Mouse (Mus musculus): ENCODE results near the gene Cdipt. TPM values are rescaled to one million over a fixed set of nuclear protein-coding genes. Genes with fewer than 3 reads are reported as not detected.
A peak's percentile ranks its signal among the peaks of the same experiment; 100 is the strongest.

Gene Cdipt
- polyA plus RNA-seq, 1 experiment from 2014 or later: 67.4 TPM

GRCm38 (mm10) chr7:127004122-127004875 is 28.6 kb downstream of the Cdipt start:
- Histone ChIP-seq H3K36me3 (ENCODE audit: control insufficient read depth, insufficient read depth, low read length) (no peaks in the 10 kb centered on the region), H3K4me1 (ENCODE audit: control insufficient read depth, insufficient read depth, low read length) (no peaks in the 10 kb centered on the region), H3K4me3 (ENCODE audit: low read depth, low read length) (no peak overlapping the region), H3K27ac (ENCODE audit: low read depth, low read length) (no peak overlapping the region), H3K9ac (ENCODE audit: low read length) (no peak overlapping the region), H3K9me3 (ENCODE audit: control insufficient read depth, low read length) (no peaks in the 10 kb centered on the region), H3K4me2 (no peak overlapping the region), H3K27me3 (ENCODE audit: control insufficient read depth, insufficient read depth, low read length) (no peaks in the 10 kb centered on the region)
- no peak for DNase-seq (ENCODE audit: low spot score, missing footprints)
- no peak for ATAC-seq (ENCODE audit: low FRiP score)
- WGBS: 92% methylated on average over 4 of the region's 4 CpGs

- no peaks in the 10 kb centered on the region for H3K27me3 ChIP-seq (ENCODE audit: control insufficient read depth, insufficient read depth, low read length)
- WGBS: 83% methylated on average over 6 of the region's 6 CpGs
- no peak for ATAC-seq (ENCODE audit: low FRiP score)
- no peak overlapping the region for H3K27ac ChIP-seq (ENCODE audit: low read depth, low read length)
- no peak for DNase-seq (ENCODE audit: low spot score, missing footprints)
- no peaks in the 10 kb centered on the region for H3K4me1 ChIP-seq (ENCODE audit: control insufficient read depth, insufficient read depth, low read length)
- no peaks in the 10 kb centered on the region for H3K36me3 ChIP-seq (ENCODE audit: control insufficient read depth, insufficient read depth, low read length)
- H3K4me3 ChIP-seq (ENCODE audit: low read depth, low read length): no peak overlapping the region
- H3K9ac ChIP-seq (ENCODE audit: low read length): no peak overlapping the region
- no peaks in the 10 kb centered on the region for H3K9me3 ChIP-seq (ENCODE audit: control insufficient read depth, low read length)
- no peak overlapping the region for H3K4me2 ChIP-seq
Observed at GRCm38 (mm10) chr7:127007313-127008024, 31.8 kb downstream of the Cdipt start.

GRCm38 (mm10) chr7:127008239-127009019 is 32.7 kb downstream of the Cdipt start:
- DNase-seq (ENCODE audit: low spot score, missing footprints) (no peak), ATAC-seq (ENCODE audit: low FRiP score) (peak; percentile 70)
- 69% methylated on average over 9 of the region's 9 CpGs for WGBS
- Histone ChIP-seq H3K27ac (ENCODE audit: low read depth, low read length) (peak overlapping the region; percentile 56), H3K4me1 (ENCODE audit: control insufficient read depth, insufficient read depth, low read length) (no peaks in the 10 kb centered on the region), H3K9ac (ENCODE audit: low read length) (no peak overlapping the region), H3K27me3 (ENCODE audit: control insufficient read depth, insufficient read depth, low read length) (no peaks in the 10 kb centered on the region), H3K9me3 (ENCODE audit: control insufficient read depth, low read length) (no peaks in the 10 kb centered on the region), H3K4me2 (no peak overlapping the region), H3K36me3 (ENCODE audit: control insufficient read depth, insufficient read depth, low read length) (no peaks in the 10 kb centered on the region), H3K4me3 (ENCODE audit: low read depth, low read length) (no peak overlapping the region)

- no peak overlapping the region; the same call in 1 of the 2 replicates for H3K27ac ChIP-seq (ENCODE audit: low read depth, low read length)
- no peaks in the 10 kb centered on the region for H3K9me3 ChIP-seq (ENCODE audit: control insufficient read depth, low read length)
- H3K4me1 ChIP-seq (ENCODE audit: control insufficient read depth, insufficient read depth, low read length): no peaks in the 10 kb centered on the region
- 86% methylated on average over 17 of the region's 17 CpGs for WGBS
- H3K36me3 ChIP-seq (ENCODE audit: control insufficient read depth, insufficient read depth, low read length): no peaks in the 10 kb centered on the region
- H3K27me3 ChIP-seq (ENCODE audit: control insufficient read depth, insufficient read depth, low read length): no peaks in the 10 kb centered on the region
- H3K9ac ChIP-seq (ENCODE audit: low read length): no peak overlapping the region; the same call in 1 of the 2 replicates
- ATAC-seq (ENCODE audit: low FRiP score) (no peak), DNase-seq (ENCODE audit: low spot score, missing footprints) (no peak)
- no peak overlapping the region for H3K4me2 ChIP-seq
- H3K4me3 ChIP-seq (ENCODE audit: low read depth, low read length): no peak overlapping the region
Observed at GRCm38 (mm10) chr7:127009307-127010085, 33.8 kb downstream of the Cdipt start.

DNA sequence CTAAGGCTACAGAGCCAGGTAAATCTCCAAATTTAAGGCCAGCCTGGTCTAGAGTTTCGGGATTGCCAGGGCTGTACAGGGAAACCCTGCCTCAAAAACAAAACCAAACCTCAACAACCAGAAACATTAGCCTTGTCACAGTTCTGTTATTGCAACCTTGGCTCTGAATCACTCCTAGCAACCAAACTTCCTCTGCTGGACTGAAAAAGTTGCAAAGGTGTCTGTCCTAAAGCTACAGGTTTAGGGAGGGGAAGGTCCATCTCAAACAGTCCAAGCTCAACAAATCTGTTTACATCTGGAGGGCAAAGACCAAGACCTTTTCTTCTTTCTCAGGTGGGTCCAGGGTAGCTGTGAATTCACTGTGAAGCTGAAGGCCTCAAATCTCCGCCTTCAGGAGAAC is 35.3 kb downstream of the Cdipt start:
- no peak for ATAC-seq (ENCODE audit: low FRiP score)
- Histone ChIP-seq H3K4me2 (no peak overlapping the region), H3K4me1 (ENCODE audit: control insufficient read depth, insufficient read depth, low read length) (peaks cover 9% of the 10 kb centered on the region), H3K9me3 (ENCODE audit: control insufficient read depth, low read length) (no peaks in the 10 kb centered on the region), H3K4me3 (ENCODE audit: low read depth, low read length) (no peak overlapping the region), H3K27ac (ENCODE audit: low read depth, low read length) (no peak overlapping the region), H3K36me3 (ENCODE audit: control insufficient read depth, insufficient read depth, low read length) (0 out of 2 replicates have a peak, but pooled peaks cover 4% of the 10 kb centered on the region), H3K9ac (ENCODE audit: low read length) (no peak overlapping the region), H3K27me3 (ENCODE audit: control insufficient read depth, insufficient read depth, low read length) (no peaks in the 10 kb centered on the region)
- 91% methylated on average over 2 of the region's 2 CpGs for WGBS
- no peak for DNase-seq (ENCODE audit: low spot score, missing footprints)

- H3K4me1 ChIP-seq (ENCODE audit: control insufficient read depth, insufficient read depth, low read length): peaks cover 9% of the 10 kb centered on the region
- H3K27me3 ChIP-seq (ENCODE audit: control insufficient read depth, insufficient read depth, low read length): no peaks in the 10 kb centered on the region
- H3K9ac ChIP-seq (ENCODE audit: low read length): no peak overlapping the region
- DNase-seq (ENCODE audit: low spot score, missing footprints) (no peak), ATAC-seq (ENCODE audit: low FRiP score) (no peak)
- H3K4me2 ChIP-seq: no peak overlapping the region
- 73% methylated on average over 2 of the region's 2 CpGs for WGBS
- H3K9me3 ChIP-seq (ENCODE audit: control insufficient read depth, low read length): no peaks in the 10 kb centered on the region
- H3K27ac ChIP-seq (ENCODE audit: low read depth, low read length): no peak overlapping the region
- H3K4me3 ChIP-seq (ENCODE audit: low read depth, low read length): no peak overlapping the region
- 0 out of 2 replicates have a peak, but pooled peaks cover 4% of the 10 kb centered on the region for H3K36me3 ChIP-seq (ENCODE audit: control insufficient read depth, insufficient read depth, low read length)
Observed at GRCm38 (mm10) chr7:127011717-127012116, 36.0 kb downstream of the Cdipt start.

- no peak for DNase-seq (ENCODE audit: low spot score, missing footprints)
- Histone ChIP-seq H3K4me3 (ENCODE audit: low read depth, low read length) (no peak overlapping the region), H3K9me3 (ENCODE audit: control insufficient read depth, low read length) (no peaks in the 10 kb centered on the region), H3K27ac (ENCODE audit: low read depth, low read length) (no peak overlapping the region), H3K4me2 (no peak overlapping the region), H3K36me3 (ENCODE audit: control insufficient read depth, insufficient read depth, low read length) (0 out of 2 replicates have a peak, but pooled peaks cover 4% of the 10 kb centered on the region), H3K27me3 (ENCODE audit: control insufficient read depth, insufficient read depth, low read length) (no peaks in the 10 kb centered on the region), H3K4me1 (ENCODE audit: control insufficient read depth, insufficient read depth, low read length) (peaks cover 9% of the 10 kb centered on the region), H3K9ac (ENCODE audit: low read length) (no peak overlapping the region)
- 88% methylated on average over 6 of the region's 6 CpGs for WGBS
- ATAC-seq (ENCODE audit: low FRiP score): no peak
Observed at GRCm38 (mm10) chr7:127012374-127012773, 36.7 kb downstream of the Cdipt start.

GRCm38 (mm10) chr7:127012845-127013244 is 37.1 kb downstream of the Cdipt start:
- no peak overlapping the region for H3K4me3 ChIP-seq (ENCODE audit: low read depth, low read length)
- peaks cover 9% of the 10 kb centered on the region for H3K4me1 ChIP-seq (ENCODE audit: control insufficient read depth, insufficient read depth, low read length)
- H3K27me3 ChIP-seq (ENCODE audit: control insufficient read depth, insufficient read depth, low read length): no peaks in the 10 kb centered on the region
- H3K4me2 ChIP-seq: no peak overlapping the region
- 0 out of 2 replicates have a peak, but pooled peaks cover 4% of the 10 kb centered on the region for H3K36me3 ChIP-seq (ENCODE audit: control insufficient read depth, insufficient read depth, low read length)
- 97% methylated on average over 10 of the region's 10 CpGs for WGBS
- ATAC-seq (ENCODE audit: low FRiP score): no peak
- no peak overlapping the region for H3K9ac ChIP-seq (ENCODE audit: low read length)
- H3K9me3 ChIP-seq (ENCODE audit: control insufficient read depth, low read length): no peaks in the 10 kb centered on the region
- no peak overlapping the region for H3K27ac ChIP-seq (ENCODE audit: low read depth, low read length)
- no peak for DNase-seq (ENCODE audit: low spot score, missing footprints)
